Mouse (Mus musculus) forebrain, postnatal 0 days (tissue): ENCODE results near the gene Ptpa. TPM values are rescaled to one million over a fixed set of nuclear protein-coding genes. Genes with fewer than 3 reads are reported as not detected.

Experiments
- ATAC-seq: fragments of 200-750 bp; cut with Nextera tagmentation; 2 replicates; pipeline ENCODE4 v1.8.0; 2017; ENCODE audit warnings: mild to moderate bottlenecking, moderate library complexity
- DNase-seq: peaks from one replicate; pipeline ENCODE4 v3.0.0-alpha.2; 2015
- H3K27ac ChIP-seq: fragments of 300-500 bp; sonication (generic); 2 replicates; pipeline ENCODE4 v1.5.1; 2014; ENCODE audit warnings: low read depth, mild to moderate bottlenecking, antibody characterized with exemption, low read length, moderate library complexity, mixed read lengths
- H3K27me3 ChIP-seq: fragments of 300-500 bp; sonication (generic); 2 replicates; pipeline ENCODE4 v1.6.1; 2014; ENCODE audit warnings: mild to moderate bottlenecking, low read length, mixed read lengths; ENCODE audit not compliant: insufficient read depth
- H3K36me3 ChIP-seq: fragments of 300-500 bp; sonication (generic); 2 replicates; pipeline ENCODE4 v1.6.1; 2014; ENCODE audit warnings: mild to moderate bottlenecking, moderate library complexity; ENCODE audit not compliant: insufficient read depth
- H3K4me1 ChIP-seq: fragments of 300-500 bp; sonication (generic); 2 replicates; pipeline ENCODE4 v1.6.1; 2014; ENCODE audit warnings: antibody characterized with exemption; ENCODE audit not compliant: insufficient read depth
- H3K4me2 ChIP-seq: fragments of 300-500 bp; sonication (generic); 2 replicates; pipeline ENCODE4 v1.6.1; 2014; ENCODE audit warnings: low read depth, mild to moderate bottlenecking, moderate library complexity
- H3K4me3 ChIP-seq: fragments of 300-500 bp; sonication (generic); 2 replicates; pipeline ENCODE4 v1.5.1; 2014; ENCODE audit warnings: low read depth, low read length, mixed read lengths
- H3K9ac ChIP-seq: fragments of 300-500 bp; sonication (generic); 2 replicates; pipeline ENCODE4 v1.6.1; 2014; ENCODE audit warnings: mild to moderate bottlenecking
- H3K9me3 ChIP-seq: fragments of 300-500 bp; sonication (generic); 2 replicates; pipeline ENCODE4 v1.6.1; 2016; ENCODE audit warnings: low read length
- CTCF ChIP-seq: sonication (generic); IDR thresholded peaks from 2 replicates; pipeline ENCODE4 v1.5.1; 2016; ENCODE audit warnings: antibody characterized with exemption, control low read depth, low read depth
- WGBS: fragments of 180-500 bp; shearing (Covaris S2); extraction: QIAGEN DNeasy Blood & Tissue Kit; methylation state at CpG from one replicate; pipeline ENCODE4 v1.1.7; 2014; 5-methylcytosine and 5-hydroxymethylcytosine counted together
- polyA plus RNA-seq: library from polyadenylated mRNA; unstranded; fragments of >200 nt; fragmentation: Nextera tagmentation; extraction: Ambion mirVana; gene quantifications from 2 replicates; pipeline ENCODE4 v1.2.1, GENCODE M21; 2015
- total RNA-seq: library from RNA; depleted of rRNA; stranded (reverse); fragments of >200 nt; gene quantifications from 2 replicates; pipeline ENCODE4 v1.2.3, GENCODE M21; 2014

Ptpa gene
- total and polyA plus RNA-seq, 2 experiments from 2014 or later: 132 to 148 TPM

GRCm38 (mm10) chr2:30417595-30418165 is 1.8 kb downstream of the Ptpa start:
- Histone ChIP-seq H3K36me3 (no peaks in the 10 kb centered on the region), H3K4me3 (no peak overlapping the region), H3K27ac (no peak overlapping the region), H3K27me3 (no peaks in the 10 kb centered on the region), H3K4me2 (no peak overlapping the region), H3K9ac (no peak overlapping the region), H3K4me1 (peaks cover 16% of the 10 kb centered on the region), H3K9me3 (no peaks in the 10 kb centered on the region)
- TF ChIP-seq CTCF: no peak
- ATAC-seq: no peak
- 65% methylated on average over 5 of the region's 5 CpGs for WGBS
- DNase-seq: no peak

GRCm38 (mm10) chr2:30418259-30418658 is 2.4 kb downstream of the Ptpa start:
- ATAC-seq (no peak), DNase-seq (no peak)
- Histone ChIP-seq H3K4me1 (peaks cover 16% of the 10 kb centered on the region), H3K36me3 (no peaks in the 10 kb centered on the region), H3K27ac (no peak overlapping the region), H3K9ac (no peak overlapping the region), H3K27me3 (no peaks in the 10 kb centered on the region), H3K4me2 (no peak overlapping the region), H3K4me3 (no peak overlapping the region), H3K9me3 (no peaks in the 10 kb centered on the region)
- TF ChIP-seq CTCF: no peak
- 62% methylated on average over 6 of the region's 6 CpGs for WGBS

GRCm38 (mm10) chr2:30419112-30419511 is 3.3 kb downstream of the Ptpa start:
- H3K27ac ChIP-seq: no peak overlapping the region
- no peaks in the 10 kb centered on the region for H3K36me3 ChIP-seq
- no peak for TF ChIP-seq CTCF
- H3K27me3 ChIP-seq: no peaks in the 10 kb centered on the region
- no peak for DNase-seq
- ATAC-seq: no peak
- 0 out of 2 replicates have a peak overlapping the region, but pooled peaks have one; percentile 7 for H3K9ac ChIP-seq
- H3K4me2 ChIP-seq: no peak overlapping the region
- no peaks in the 10 kb centered on the region for H3K9me3 ChIP-seq
- no peak overlapping the region for H3K4me3 ChIP-seq
- peaks cover 14% of the 10 kb centered on the region for H3K4me1 ChIP-seq
- WGBS: 36% methylated on average over 10 of the region's 10 CpGs

- Histone ChIP-seq H3K4me2 (no peak overlapping the region), H3K27ac (no peak overlapping the region), H3K9me3 (no peaks in the 10 kb centered on the region), H3K4me1 (0 out of 2 replicates have a peak, but pooled peaks cover 5% of the 10 kb centered on the region), H3K4me3 (no peak overlapping the region), H3K36me3 (peaks cover 2% of the 10 kb centered on the region), H3K9ac (no peak overlapping the region), H3K27me3 (no peaks in the 10 kb centered on the region)
- no peak for DNase-seq
- 67% methylated on average over 4 of the region's 4 CpGs for WGBS
- ATAC-seq: peak; percentile 49; the same call in 1 of the 2 replicates
- no peak for TF ChIP-seq CTCF
These were observed 5.6 kb downstream of the Ptpa start for GRCm38 (mm10) chr2:30421432-30421831.

GRCm38 (mm10) chr2:30429156-30429555 is 13.3 kb downstream of the Ptpa start:
- Histone ChIP-seq H3K4me2 (no peak overlapping the region), H3K9ac (no peak overlapping the region)

GRCm38 (mm10) chr2:30435326-30436155 is 19.7 kb downstream of the Ptpa start:
- DNase-seq: peak; percentile 88
- Histone ChIP-seq H3K27ac (no peak overlapping the region), H3K9me3 (no peaks in the 10 kb centered on the region), H3K27me3 (no peaks in the 10 kb centered on the region), H3K36me3 (peaks cover 66% of the 10 kb centered on the region), H3K4me2 (no peak overlapping the region), H3K9ac (no peak overlapping the region), H3K4me1 (no peaks in the 10 kb centered on the region), H3K4me3 (no peak overlapping the region)
- WGBS: 56% methylated on average over 5 of the region's 5 CpGs
- ATAC-seq: peak; percentile 87
- TF ChIP-seq CTCF: peak; percentile 97

More at GRCm38 (mm10) chr2:30429156-30429555, 13.3 kb downstream of the Ptpa start:
- no peak overlapping the region for H3K27ac ChIP-seq
- H3K4me1 ChIP-seq: no peaks in the 10 kb centered on the region
- H3K9me3 ChIP-seq: no peaks in the 10 kb centered on the region
- H3K36me3 ChIP-seq: peaks cover 75% of the 10 kb centered on the region
- DNase-seq: no peak
- H3K27me3 ChIP-seq: no peaks in the 10 kb centered on the region
- TF ChIP-seq CTCF: no peak
- H3K4me3 ChIP-seq: no peak overlapping the region
- ATAC-seq: no peak

GRCm38 (mm10) chr2:30436156-30436545 is 20.3 kb downstream of the Ptpa start:
- DNase-seq: peak; percentile 24
- no peak overlapping the region for H3K4me3 ChIP-seq
- H3K9me3 ChIP-seq: no peaks in the 10 kb centered on the region
- no peak overlapping the region for H3K4me2 ChIP-seq
- WGBS: 85% methylated on average over 5 of the region's 5 CpGs
- H3K36me3 ChIP-seq: peaks cover 62% of the 10 kb centered on the region
- no peak overlapping the region for H3K9ac ChIP-seq
- H3K27ac ChIP-seq: no peak overlapping the region
- peak; percentile 20; the same call in 1 of the 2 replicates for ATAC-seq
- 0 out of 2 replicates have a peak, but pooled peaks cover 1% of the 10 kb centered on the region for H3K4me1 ChIP-seq
- H3K27me3 ChIP-seq: no peaks in the 10 kb centered on the region
- no peak for TF ChIP-seq CTCF
